In the genomic region with DNA sequence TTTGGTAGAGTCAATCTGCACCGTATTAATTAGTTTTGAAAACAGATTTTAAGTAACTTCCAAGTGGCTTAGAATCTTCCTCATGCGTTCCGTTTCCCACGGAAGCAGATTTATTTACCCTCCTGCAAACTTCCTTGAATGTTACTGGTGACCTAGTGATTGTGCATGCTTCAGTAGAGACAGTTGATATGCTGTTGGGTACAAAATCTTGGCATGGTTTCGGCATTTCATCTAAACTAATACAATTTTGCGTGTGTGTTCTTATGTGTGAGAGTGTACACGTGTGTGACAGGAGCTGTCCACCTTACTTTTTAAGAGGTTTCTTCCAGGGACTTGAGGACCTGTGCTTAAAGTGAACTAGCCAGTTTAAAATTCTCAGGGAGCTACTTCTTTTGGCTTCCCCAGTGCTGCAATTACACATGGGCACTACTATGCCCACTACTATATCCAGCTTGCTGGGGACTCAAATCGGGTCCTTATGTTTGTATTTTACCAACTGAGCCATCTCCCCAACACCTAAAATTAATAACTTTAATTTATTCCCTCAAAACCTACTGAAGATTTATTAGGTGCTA, we compare ENCODE assay signal across 9 mouse cellular contexts. TPM values are rescaled to one million over a fixed set of nuclear protein-coding genes. Genes with fewer than 3 reads are reported as not detected.
DNase-seq lines count a peak whose midpoint lies in the region; ATAC-seq lines count a peak whose summit lies in the region.
"Had no signal": no experiment of that assay in that cellular context is flagged by ENCODE, and none has a peak within 500 bp of the region (broad histone marks: within the 10 kb centered on the region; RNA-seq: fewer than 3 reads in every experiment).

No protein-coding gene starts in this region.

- H3K4me2 ChIP-seq in liver, embryonic 13.5 days: peak overlapping the region; percentile 95

- peaks cover 32% of the 10 kb centered on the region for H3K4me1 ChIP-seq in erythroblast, embryonic 14.5 days (ENCODE audit: control insufficient read depth)
- peaks cover 25% of the 10 kb centered on the region; the same call in 1 of the 2 replicates for H3K4me1 ChIP-seq in megakaryocyte, embryonic 14.5 days
- H3K4me1 ChIP-seq in liver, embryonic 13.5 days (replicated peaks): peaks cover 27% of the 10 kb centered on the region

- no peak for ATAC-seq in erythroblast, adult 5-6 weeks (replicated peaks; ENCODE audit: low FRiP score, poor library complexity, severe bottlenecking)
- no peak for ATAC-seq in megakaryocyte, adult 5-6 weeks (ENCODE audit: poor library complexity, severe bottlenecking)
- no peak for ATAC-seq in liver, embryonic 13.5 days (ENCODE audit: low read depth)

- H3K4me3 ChIP-seq in erythroblast, embryonic 14.5 days (replicated peaks): peak overlapping the region; percentile 94
- peak overlapping the region; percentile 64 for H3K4me3 ChIP-seq in megakaryocyte, embryonic 14.5 days (replicated peaks)
- peak overlapping the region; percentile 97 for H3K4me3 ChIP-seq in liver, embryonic 13.5 days (replicated peaks)

- peaks cover 5% of the 10 kb centered on the region for H3K36me3 ChIP-seq in erythroblast, embryonic 14.5 days (ENCODE audit: control insufficient read depth)
- H3K36me3 ChIP-seq in megakaryocyte, embryonic 14.5 days (replicated peaks; ENCODE audit: low read length): no peaks in the 10 kb centered on the region
- no peaks in the 10 kb centered on the region for H3K36me3 ChIP-seq in liver, embryonic 13.5 days

- 71% methylated on average over 8 of the region's 8 CpGs for WGBS in liver, embryonic 13.5 days (ENCODE audit: insufficient replicate concordance)

- no peak for DNase-seq in liver, embryonic 13.5 days
- DNase-seq in right cerebral cortex, adult 18-20 months: no peak
- DNase-seq in left cerebral cortex, postnatal 14 days (ENCODE audit: low spot score in 2 of 2): no peak
- no peak for DNase-seq in urinary bladder, adult 18-20 months (ENCODE audit: low spot score in 2 of 2)
- DNase-seq: thymus, postnatal 25 days had no signal

- no peaks in the 10 kb centered on the region for H3K27me3 ChIP-seq in erythroblast, embryonic 14.5 days (ENCODE audit: control insufficient read depth)
- H3K27me3 ChIP-seq in megakaryocyte, embryonic 14.5 days (replicated peaks): no peaks in the 10 kb centered on the region
- H3K27me3 ChIP-seq in liver, embryonic 13.5 days: no peaks in the 10 kb centered on the region

- no peak overlapping the region for H3K27ac ChIP-seq in liver, embryonic 13.5 days

- intact Hi-C loops in left cerebral cortex, postnatal 14 days (cut with DNase I): loop anchor here (5.0 kb wide), 1 partner anchor 140 kb away; no protein-coding TSS in a partner anchor

- H3K9me3 ChIP-seq in erythroblast, embryonic 14.5 days (ENCODE audit: control insufficient read depth, low read length): no peaks in the 10 kb centered on the region
- H3K9me3 ChIP-seq in megakaryocyte, embryonic 14.5 days: no peaks in the 10 kb centered on the region
- no peaks in the 10 kb centered on the region for H3K9me3 ChIP-seq in liver, embryonic 13.5 days (replicated peaks)

- peak overlapping the region; percentile 45 for H3K9ac ChIP-seq in liver, embryonic 13.5 days

RNA-seq across cellular contexts. Expression of gene Nipbl, which starts 3.0 kb away (rescaled TPM):
- polyA plus RNA-seq in erythroblast, embryonic 14.5 days (2012): 0.38 and 0.48 TPM in 2 replicates
- 40.3 and 41.7 TPM in 2 replicates for total RNA-seq in erythroblast, adult 5-6 weeks (2015; ENCODE audit: low replicate concordance)
- total RNA-seq in erythroblast, adult 5-6 weeks (2017; ENCODE audit: low replicate concordance): 49.8 and 56.5 TPM in 2 replicates
- polyA plus RNA-seq in megakaryocyte, embryonic 14.5 days (2012; ENCODE audit: insufficient read depth, low replicate concordance): 0.17 and 1.7 TPM in 2 replicates
- 69.1 and 73.4 TPM in 2 replicates for total RNA-seq in megakaryocyte, adult 5-6 weeks (2015)
- 45.2 and 66.3 TPM in 2 replicates for total RNA-seq in megakaryocyte, adult 5-6 weeks (2017)
- polyA plus RNA-seq in liver, embryonic 13.5 days (2015; fragmentation: Nextera tagmentation; extraction: Ambion mirVana): 6.7 and 7.4 TPM in 2 replicates
- 10 to 100 TPM; 28.5 to 29.1 TPM for total RNA-seq in left cerebral cortex, postnatal 14 days (2021)
